Mouse (Mus musculus): ENCODE measurements at regions not wholly inside any gene's neighbourhood (a gene's known extent, or its start where the extent isn't known, plus 50 kb on each side); places are given as distances from the start of the nearest gene placed in this dataset.
A peak's percentile ranks its signal among the peaks of the same experiment; 100 is the strongest.
"Not testable (repeated sequence)": the region's sequence is repeated elsewhere in the genome, so short reads cannot be mapped to it uniquely, and the experiment has no call there.

DNA sequence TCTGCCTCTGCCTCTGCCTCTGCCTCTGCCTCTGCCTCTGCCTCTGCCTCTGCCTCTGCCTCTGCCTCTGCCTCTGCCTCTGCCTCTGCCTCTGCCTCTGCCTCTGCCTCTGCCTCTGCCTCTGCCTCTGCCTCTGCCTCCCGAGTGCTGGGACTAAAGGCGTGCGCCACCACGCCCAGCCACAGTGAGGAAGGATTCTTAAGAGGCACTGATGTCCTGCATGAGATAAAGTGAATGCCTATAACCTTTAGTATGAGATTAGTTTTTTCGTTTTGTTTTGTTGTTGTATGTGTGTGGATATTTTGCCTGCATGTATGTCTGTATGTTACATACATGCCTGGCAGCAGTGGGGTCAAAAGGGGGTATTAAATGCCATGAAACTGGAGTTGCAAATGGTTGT lies 63.2 kb downstream of the Hlx start:
- DNase-seq (ENCODE audit: low spot score in 2 of 2) = not testable (repeated sequence)

DNA sequence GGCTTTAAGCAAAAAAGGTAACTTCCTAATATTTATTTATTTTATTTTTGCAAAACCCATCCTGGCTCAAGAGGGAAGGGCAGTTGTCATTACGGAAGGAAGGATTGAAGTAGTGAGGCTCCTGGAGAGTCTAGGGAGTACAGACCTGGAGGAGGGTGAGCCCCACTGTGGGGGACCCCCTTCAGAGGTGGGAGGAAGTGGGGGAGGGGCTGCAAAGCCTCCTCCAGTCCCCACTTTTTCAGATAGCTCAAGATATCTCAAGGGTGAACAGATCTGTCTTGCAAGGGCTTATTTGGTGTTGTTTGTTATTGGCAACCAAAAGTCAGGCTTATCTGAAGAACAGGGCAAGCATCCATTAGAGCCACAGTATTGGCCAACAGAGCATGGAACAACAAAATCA lies 64.0 kb downstream of the Hlx start:
- DNase-seq (ENCODE audit: low spot score in 2 of 2) = no peak

DNA sequence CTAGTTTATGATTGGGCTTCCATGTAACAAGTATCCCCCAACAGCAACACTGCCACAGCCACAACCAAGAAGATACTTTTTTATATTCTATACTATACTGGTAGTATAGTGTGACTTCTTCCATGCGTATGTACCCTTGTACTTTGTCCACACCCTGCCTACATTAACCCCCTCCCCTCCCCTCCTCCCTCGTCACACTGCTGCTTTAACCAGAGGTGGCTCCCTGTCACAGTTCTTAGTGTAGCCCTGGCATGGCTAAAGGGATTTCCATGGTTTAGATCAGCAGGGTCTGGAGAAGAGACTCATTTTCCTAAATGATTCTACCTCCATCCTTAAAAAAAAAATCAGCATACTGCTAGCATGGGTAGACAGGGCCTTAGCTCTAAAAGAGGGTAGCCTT lies 64.4 kb downstream of the Hlx start:
- no peak for DNase-seq (ENCODE audit: low spot score in 2 of 2)

DNA sequence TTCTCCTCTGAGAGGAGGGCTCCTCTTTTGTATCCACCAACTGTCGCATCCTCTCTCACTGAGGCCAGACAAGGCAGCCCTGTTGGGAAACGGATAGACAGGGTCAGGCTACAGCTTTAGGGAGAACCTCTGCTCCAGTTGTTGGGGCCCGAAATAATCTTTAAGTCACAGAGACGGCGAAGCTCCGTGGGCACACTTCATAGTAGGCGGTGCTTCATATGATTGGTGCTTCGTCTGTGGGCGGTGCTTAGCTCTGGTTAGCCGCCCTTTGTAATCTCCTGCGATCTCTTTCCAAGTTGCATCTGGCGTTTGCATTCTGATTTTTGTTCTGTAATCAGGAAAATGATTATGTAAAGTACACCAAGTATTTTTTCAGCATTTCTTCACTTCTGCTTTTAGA lies 67.2 kb downstream of the Hlx start:
- DNase-seq (ENCODE audit: low spot score in 2 of 2) = no peak

DNA sequence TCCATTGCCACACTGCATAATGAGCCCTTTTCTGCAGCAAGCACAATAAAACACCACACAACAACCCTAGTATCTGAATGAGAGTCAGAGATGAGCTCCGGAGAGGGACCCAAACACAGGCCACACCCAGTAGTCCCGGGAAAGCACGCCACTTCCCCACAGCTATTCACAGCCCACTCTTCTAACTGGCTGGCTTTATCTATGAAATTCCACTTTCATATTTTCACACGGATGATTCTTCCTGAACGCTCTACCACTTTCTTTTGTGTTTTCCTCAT lies 68.4 kb downstream of the Hlx start:
- no peak for DNase-seq (ENCODE audit: low spot score in 2 of 2)

DNA sequence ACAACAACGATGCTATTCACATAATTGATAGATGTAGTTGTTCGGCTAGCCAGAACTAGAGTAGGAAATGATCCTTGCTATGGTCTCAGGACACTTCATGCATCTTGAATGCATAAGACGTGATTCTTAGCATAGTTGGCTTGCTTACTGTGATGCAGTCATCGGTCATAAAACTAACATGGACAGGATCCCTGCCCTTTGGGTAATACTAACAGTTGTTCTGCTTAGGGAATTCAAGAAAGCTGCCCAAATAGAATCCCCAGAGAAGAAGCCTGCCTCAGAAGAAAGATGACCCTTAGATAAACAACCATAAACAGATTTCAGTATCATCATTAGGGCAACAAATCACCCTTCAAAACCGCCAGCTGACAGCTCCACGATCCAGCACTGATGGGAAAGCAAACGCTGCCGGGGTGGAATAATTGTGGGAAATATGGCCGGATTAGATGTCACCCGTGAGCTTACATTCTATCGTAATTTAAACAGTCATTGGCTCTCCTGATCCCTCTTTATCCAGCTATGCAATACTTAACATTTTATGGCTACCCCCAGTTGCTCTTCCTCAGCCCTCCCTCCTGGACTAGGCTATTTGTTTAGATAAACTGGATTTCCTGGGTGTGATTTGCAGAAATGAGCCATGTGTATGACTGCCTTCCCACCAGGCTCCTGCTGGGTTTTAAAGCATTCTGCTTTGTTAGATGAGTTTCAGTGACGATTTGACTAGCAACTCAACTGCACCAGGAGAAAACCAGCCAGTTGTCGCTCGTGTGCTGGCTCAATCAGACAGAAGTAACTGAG lies 68.9 kb downstream of the Hlx start:
- DNase-seq (ENCODE audit: low spot score in 2 of 2) = no peak

DNA sequence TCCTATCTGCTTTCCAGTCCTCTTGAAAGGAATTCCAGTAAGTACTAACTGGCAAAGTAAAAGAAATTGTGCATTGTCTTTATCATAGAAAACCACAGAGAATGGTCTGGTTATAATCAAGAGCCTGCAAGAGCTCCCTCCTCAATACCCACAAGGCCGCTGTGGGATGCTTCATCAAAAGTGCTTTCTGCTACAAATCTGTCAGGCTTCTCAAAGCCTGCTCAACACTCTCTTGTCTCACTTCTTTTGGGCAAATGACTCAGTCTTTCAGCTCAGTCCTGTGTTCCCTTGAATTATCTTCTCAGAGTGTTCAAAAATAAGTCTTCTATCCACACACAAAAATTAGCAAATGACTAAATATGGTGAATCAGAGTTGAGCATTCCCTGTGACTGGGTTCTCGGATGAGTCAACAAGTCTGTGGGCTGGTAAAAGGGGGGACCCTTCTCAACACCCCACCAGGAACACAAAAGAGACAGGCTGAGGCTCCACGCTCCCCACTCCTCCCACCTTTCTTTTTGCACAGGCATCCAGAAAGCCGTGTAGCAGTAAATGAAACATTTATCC lies 81.8 kb downstream of the Hlx start:
- DNase-seq (ENCODE audit: low spot score in 2 of 2) = no peak

DNA sequence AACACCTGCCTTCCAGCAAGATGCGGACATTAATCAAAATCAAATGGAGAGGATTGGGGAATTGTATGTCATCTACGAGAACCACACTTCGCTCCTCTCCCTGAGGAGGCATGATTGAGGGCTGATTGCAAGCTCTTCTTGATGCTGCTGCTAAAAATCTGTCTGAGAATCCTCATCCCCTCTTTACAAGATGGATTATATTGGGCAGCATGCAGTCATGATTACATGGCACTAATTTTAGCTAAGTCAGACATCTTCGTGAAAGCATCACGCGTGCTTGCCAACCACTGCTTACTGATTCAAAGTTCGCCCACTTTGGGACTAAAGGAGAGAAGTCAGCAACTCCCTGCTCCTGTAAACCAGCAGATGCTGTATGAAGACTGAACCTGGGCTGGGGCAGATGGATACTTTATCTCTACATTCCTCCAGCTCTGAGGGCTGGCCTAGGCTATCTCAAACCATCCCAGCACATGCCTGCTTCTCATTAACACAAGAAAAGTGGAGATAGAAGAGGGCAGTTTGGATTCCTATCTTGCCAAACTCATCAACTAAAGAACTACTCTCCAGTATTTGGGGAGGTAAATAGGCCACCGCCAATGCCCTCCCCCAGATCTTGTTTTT lies 84.4 kb downstream of the Hlx start:
- DNase-seq (ENCODE audit: low spot score in 2 of 2) = no peak

DNA sequence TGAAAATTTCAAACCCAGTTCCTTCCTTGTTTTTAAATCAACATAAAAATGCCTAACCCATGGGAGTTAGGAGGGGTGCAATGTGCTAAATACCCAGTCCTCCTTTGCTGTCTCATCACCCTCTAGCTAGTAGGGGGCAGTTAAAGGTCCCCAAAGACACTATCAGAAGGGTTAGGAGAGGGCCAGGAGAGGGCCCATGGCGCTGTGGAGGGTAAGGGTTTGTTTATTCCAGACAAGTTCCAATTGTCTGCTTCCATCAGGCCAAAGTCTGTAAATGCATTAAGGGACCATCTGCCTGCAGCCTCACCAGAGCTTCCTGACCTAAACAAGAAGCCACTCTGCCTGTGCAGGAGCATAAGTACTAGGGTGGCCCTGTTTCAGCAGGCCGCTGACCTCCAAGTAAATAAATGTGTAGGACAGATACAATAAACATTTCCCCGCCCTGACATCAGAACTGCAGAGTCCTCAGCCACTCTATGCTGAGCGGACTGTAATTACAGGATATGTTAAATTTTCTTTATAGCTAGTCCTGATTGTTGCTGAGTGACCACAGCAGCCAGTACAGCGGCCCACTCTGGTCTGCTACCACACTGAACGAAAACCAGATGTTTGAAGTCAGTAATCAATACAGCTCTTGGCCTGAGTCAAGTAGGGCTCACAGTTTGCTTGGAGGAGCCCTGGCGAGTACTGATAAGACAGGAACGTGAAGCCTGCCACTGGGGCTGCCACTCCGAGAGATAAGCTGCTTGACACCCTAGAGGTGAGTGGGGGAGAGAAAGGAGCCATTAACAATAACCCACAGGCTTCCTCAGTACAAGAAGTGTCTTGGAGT lies 87.4 kb downstream of the Hlx start:
- DNase-seq (ENCODE audit: low spot score in 2 of 2) = no peak

DNA sequence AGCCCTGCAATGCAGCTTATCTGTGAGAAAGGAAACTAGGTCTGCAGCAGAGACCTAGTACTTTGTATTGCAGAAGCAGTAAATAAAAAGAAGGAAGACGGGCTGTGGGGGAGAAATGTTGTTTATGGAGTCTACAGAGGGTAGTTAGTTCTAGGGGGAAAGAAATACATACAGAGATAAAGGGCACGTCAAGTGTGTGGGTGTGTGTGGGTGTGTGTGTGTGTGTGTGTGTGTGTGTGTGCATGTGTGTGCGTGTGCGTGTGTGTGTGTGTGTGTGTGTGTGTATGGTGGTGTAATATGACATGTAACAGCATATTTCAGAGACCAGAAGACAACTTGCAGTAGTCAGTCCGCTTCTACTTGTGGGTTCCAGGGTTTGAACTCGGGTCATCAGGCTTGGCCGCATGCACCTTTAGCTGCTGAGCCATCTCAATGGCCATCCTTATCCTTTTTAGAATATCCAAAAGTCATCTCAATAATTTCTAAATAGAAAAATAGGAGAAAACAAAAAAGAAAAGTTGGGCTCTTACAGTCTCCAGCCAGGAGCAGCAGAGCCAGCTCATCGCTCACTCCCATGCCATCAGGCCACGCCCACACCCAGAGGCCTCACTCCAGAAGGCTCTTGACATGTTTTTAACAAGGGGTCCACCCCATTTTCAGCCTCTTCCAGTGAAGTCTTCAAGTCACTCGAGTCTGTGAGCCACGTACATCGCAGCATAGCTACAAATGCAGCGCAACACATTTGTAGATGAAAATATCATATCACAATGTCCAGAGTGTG lies 101.5 kb downstream of the Hlx start:
- peak in 1 of 2 experiments; percentile 9 for DNase-seq (ENCODE audit: low spot score in 2 of 2)

DNA sequence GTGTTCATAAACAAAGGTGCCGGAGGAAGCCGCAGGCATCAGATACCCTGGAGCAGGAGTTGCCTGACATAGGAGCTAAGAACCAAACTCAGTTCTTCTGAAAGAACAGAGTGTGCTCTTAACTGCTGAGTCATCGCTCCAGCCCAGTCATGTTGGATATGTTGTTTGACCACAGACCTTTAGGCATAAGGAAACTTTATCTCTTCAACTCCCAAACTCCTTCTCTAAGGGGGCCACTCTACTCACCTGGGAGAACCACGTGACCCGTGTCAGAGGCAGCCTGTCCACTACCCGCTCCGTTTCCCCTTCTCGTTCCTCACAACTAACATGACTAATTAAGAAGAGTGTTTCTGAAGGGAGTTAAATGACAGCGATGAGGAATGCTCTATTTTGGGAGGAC lies 103.2 kb downstream of the Hlx start:
- DNase-seq (ENCODE audit: low spot score in 2 of 2) = no peak

DNA sequence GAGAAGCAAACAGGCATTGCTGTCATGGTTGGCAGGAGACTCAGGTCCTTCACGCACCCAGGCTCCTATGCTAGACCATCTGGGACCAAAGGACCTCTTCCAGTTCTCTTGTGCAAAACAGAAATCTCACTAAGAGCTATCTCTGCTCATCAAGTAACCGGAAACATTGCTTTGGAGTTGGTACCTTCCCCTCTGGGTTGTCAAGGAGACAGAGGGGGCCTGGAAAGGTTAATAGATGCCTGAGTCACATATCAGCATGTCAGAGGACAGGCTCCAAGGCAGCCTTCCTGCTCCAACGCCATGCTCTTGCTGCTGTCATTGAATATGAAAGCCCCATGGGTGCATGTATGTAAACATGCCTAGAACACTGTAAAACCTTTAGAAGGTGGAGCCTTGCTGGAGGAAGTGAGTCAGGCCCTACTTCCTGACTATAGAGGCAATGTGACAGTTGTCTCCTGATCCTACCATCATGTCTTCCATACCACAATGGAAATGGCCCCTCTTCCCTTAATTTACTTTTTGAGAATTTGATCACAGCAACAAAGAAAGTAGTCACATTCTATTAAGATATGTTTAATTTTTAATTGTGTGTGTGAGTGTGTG lies 103.8 kb downstream of the Hlx start:
- DNase-seq (ENCODE audit: low spot score in 2 of 2) = no peak

DNA sequence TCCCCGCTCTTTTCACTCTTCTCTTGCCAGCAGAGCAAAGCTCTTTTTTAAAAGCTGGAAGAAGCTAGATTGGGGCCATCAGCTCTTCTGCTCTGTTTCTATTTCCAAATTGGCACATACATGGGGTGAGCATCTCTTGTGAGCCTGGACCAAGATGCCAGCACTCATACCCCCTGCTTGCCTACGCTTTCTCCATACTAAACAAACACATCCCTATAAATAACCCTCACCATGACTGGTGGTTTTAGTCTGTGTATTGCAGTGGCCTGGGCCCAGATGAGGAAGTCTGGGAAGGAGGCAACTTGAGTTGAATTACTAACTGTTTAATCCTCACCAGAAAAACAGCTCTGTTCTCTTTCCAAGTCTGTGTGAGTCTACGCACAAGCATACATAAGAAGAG lies 110.0 kb downstream of the Hlx start:
- no peak for DNase-seq (ENCODE audit: low spot score in 2 of 2)

DNA sequence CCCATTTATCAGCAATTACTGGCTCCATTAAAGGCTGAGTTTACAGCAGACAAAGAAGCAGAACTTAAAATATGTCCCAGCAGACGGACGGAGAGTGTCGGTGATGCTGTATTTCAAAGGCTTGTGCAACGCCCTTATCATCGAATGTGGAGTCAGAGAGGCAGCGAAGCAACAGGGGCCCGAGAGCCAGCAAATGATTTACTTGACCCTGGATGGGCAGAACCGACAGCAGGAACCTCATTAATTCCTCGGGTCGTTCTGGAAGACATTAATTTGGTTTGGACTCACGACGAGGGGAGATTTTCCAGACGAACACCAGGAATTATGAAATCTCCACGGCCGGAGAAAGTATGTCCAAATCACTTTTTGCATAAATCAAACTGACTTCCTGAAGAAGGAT lies 110.5 kb downstream of the Hlx start:
- no peak for DNase-seq (ENCODE audit: low spot score in 2 of 2)

DNA sequence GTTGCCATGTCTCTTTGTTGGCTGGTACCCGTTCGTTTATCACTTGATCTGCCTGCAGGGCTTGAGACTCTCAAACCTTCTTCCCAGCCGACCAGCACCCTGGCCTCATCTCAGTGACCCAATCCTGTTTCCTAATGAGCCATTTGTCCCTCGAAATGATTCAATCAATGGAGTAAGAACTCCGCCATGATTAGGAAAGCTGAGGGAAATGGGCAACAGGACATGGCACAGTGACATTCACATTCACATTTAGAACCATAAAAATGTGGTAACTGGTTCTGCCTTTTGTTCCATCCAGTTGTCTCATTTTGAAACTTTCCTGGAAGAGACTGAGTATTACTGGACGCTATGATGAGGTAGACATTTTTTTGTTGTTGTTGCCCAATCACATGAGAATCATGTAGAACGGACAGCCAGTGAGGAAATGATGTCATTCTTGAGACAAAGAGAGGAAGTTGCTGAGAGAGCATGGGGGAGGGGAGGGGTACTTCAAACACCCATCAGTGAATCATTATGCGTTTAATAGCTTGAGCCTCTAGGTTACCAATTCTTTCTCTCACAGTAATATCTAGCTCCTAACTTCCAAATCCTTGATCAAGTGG lies 114.5 kb downstream of the Hlx start:
- no peak for DNase-seq (ENCODE audit: low spot score in 2 of 2)

DNA sequence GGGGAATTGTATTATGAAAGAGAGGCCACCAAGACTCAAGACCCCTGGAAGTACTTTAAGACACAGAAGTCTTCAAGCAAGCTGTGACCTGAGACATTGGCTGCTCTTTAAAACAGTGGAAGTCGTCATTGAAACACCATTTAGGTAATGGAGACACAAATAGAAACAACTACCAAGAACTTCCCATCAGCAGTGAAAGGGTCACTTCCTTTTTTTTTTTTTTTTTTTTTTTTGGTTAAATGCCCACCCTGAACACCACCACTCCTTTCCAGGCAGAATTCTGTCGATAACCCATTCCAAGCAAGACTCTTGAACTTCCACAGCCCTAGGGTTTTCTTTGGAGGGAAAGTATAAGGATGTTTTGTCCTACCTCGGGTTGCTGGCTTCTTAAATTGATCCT lies 116.4 kb downstream of the Hlx start:
- no peak for DNase-seq (ENCODE audit: low spot score in 2 of 2)

DNA sequence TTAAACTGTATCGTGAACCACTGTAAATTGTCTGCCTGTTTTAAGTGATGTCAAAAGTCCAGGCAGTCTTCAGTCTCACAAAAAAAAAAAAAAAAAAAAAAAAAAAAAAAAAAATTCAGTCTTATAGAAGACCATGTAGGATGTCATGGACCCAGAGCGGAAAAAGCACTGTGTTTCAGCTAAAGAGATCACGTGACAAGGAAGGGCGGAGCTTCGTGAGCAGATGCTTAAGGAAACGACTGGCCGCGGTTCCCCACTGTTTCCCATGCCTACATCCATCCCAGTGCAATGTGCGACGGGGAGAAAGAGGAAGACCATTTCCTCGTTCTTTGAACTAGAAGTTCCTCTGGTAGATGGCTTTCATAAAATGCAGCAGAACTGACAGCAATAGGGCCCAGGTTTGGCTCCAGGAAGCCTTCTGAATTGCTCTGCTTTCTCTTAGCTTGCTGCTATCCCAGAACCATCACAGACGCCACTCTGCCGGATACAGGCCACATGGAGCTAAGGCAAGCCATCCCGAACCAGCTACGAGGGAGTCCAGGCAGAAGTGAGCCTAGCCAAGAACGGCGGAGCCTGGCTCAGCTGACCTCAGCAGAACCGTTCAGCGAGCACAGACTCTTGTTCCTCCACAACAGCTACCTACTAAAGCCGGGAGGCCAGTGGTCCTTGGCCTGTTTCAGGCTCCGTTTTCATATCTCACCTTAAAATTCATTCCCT lies 117.6 kb downstream of the Hlx start:
- DNase-seq (ENCODE audit: low spot score in 2 of 2) = peak in 1 of 2 experiments; percentile 26

DNA sequence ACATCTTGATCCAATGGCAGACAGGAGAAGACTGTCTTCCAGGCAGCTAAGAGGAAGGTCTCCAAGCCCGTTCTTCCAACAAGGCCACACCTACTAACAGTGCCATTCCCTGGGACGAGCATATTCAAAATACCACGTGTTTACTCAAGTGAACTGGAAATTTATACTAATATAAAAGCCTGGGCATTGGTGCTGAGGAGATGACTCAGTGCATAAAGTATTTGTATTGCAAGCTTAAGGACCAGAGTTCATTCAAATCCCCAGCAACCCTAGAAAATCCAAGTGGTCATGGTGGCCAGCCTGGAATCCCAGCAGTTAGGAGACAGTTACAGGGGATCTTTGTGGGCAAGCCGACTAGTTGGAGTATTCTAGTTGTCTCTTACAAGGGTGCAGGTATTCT lies 119.5 kb downstream of the Hlx start:
- no peak for DNase-seq (ENCODE audit: low spot score in 2 of 2)

DNA sequence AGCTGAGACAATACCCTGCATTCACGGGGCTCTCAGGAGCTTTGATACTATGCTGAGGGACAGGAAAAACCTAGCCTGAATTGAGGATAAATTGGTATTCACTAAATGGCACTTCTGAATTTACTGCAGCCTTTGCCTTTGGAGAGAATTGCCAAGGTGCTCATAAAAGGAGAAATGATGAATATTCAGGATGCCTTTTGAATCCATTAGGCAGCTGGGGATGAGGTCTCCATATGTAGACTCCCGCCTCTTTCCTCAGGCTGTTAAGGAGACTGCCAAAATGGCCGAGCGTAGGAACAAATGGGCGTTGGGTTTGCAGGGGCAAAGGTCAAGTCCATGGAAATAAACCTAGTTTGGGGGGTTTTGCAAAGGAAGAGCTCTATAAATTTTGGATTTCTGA lies 123.5 kb downstream of the Hlx start:
- no peak for DNase-seq (ENCODE audit: low spot score in 2 of 2)

DNA sequence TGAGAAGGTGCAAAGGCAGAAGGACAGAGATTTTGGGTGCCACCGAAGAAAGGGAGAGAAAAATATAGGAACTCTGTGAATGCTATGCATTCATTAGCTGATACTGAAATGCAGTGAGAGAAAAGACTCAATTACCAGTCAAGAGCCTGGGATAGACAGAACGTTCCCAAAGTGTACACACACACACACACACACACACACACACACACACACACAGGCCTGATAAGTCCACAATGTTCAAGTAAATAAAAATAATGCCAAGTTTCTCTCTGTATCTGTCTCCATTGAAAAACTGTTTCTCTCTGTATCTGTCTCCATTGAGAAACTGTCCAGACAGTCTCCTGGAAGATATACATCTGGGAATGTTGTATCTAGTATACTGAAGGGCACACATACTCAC lies 124.1 kb downstream of the Hlx start:
- no peak for DNase-seq (ENCODE audit: low spot score in 2 of 2)

Measured in right cerebral cortex, postnatal 10 days (tissue).